Mouse (Mus musculus) bone marrow macrophage, adult 2 months (primary cell): Measurements from ENCODE around the gene Tspan32.

Experiments
- CTCF ChIP-seq: IDR thresholded peaks from 2 replicates; pipeline ENCODE4 v1.5.1; 2012; ENCODE audit warnings: low read depth, mild to moderate bottlenecking, low read length, moderate library complexity
- POLR2A ChIP-seq: IDR thresholded peaks from 2 replicates; pipeline ENCODE4 v1.6.1; 2012; ENCODE audit warnings: mild to moderate bottlenecking, low read depth, low read length, borderline replicate concordance

- TF ChIP-seq CTCF (no peak), POLR2A (no peak)
Measured at GRCm38 (mm10) chr7:143004727-143005343, at the start of gene Tspan32.
